21 mouse cellular contexts compared by ENCODE assay signal in genomic region chr7:27119676-27120075, GRCm38 (mm10). TPM values are rescaled to one million over a fixed set of nuclear protein-coding genes. Genes with fewer than 3 reads are reported as not detected.
A peak's percentile ranks its signal among the peaks of the same experiment; 100 is the strongest.
DNase-seq lines count a peak whose midpoint lies in the region; ATAC-seq and TF ChIP-seq lines count a peak whose summit lies in the region.
"Had no signal": no experiment of that assay in that cellular context is flagged by ENCODE, and none has a peak within 500 bp of the region (broad histone marks: within the 10 kb centered on the region; RNA-seq: fewer than 3 reads in every experiment).

TSS of gene Cyp2f2 (plus strand) at chr7:27119909.

- H3K4me3 ChIP-seq in thymus, adult 2 months (ENCODE audit: control insufficient read depth, insufficient read depth, low read length) = no peak within 1 kb of the TSS
- peak within 1 kb of the TSS; percentile 55 for H3K4me3 ChIP-seq in lung, adult 2 months (replicated peaks; ENCODE audit: extremely low read depth, low read depth, low read length)
- H3K4me3 ChIP-seq in stomach, embryonic 16.5 days (replicated peaks; ENCODE audit: low read length) = 0 out of 2 replicates have a peak within 1 kb of the TSS, but pooled peaks have one; percentile 12
- H3K4me3 ChIP-seq in forebrain, embryonic 15.5 days = no peak within 1 kb of the TSS
- no peak within 1 kb of the TSS for H3K4me3 ChIP-seq in kidney, embryonic 15.5 days (replicated peaks)
- H3K4me3 ChIP-seq: heart, embryonic 13.5 days; hindbrain, embryonic 10.5 days; midbrain, embryonic 13.5 days had no signal

- H3K36me3 ChIP-seq in thymus, adult 2 months (ENCODE audit: control insufficient read depth, insufficient read depth, low read length) = no peaks in the 10 kb centered on the region
- no peaks in the 10 kb centered on the region for H3K36me3 ChIP-seq in stomach, embryonic 16.5 days (ENCODE audit: control insufficient read depth, insufficient read depth, low read length)
- no peaks in the 10 kb centered on the region for H3K36me3 ChIP-seq in forebrain, embryonic 15.5 days
- no peaks in the 10 kb centered on the region for H3K36me3 ChIP-seq in kidney, embryonic 15.5 days
- H3K36me3 ChIP-seq: heart, embryonic 13.5 days; hindbrain, embryonic 10.5 days; midbrain, embryonic 13.5 days had no signal

- no peaks in the 10 kb centered on the region for H3K27me3 ChIP-seq in thymus, adult 2 months (ENCODE audit: control insufficient read depth, insufficient read depth, low read length)
- no peaks in the 10 kb centered on the region for H3K27me3 ChIP-seq in stomach, embryonic 16.5 days (ENCODE audit: control insufficient read depth, insufficient read depth, low read length)
- H3K27me3 ChIP-seq in forebrain, embryonic 15.5 days = no peaks in the 10 kb centered on the region
- H3K27me3 ChIP-seq in kidney, embryonic 15.5 days = no peaks in the 10 kb centered on the region
- H3K27me3 ChIP-seq: heart, embryonic 13.5 days; midbrain, embryonic 13.5 days had no signal

- H3K4me2 ChIP-seq in stomach, embryonic 16.5 days (ENCODE audit: low read depth, low read length) = no peak within 1 kb of the TSS
- no peak within 1 kb of the TSS for H3K4me2 ChIP-seq in forebrain, embryonic 15.5 days (replicated peaks)
- no peak within 1 kb of the TSS for H3K4me2 ChIP-seq in kidney, embryonic 15.5 days
- H3K4me2 ChIP-seq: heart, embryonic 13.5 days; lung, embryonic 14.5 days; midbrain, embryonic 13.5 days had no signal

- no peak for DNase-seq in thymus, adult 2 months
- DNase-seq in thymus, postnatal 25 days = no peak
- DNase-seq in adrenal gland, postnatal 25 days = peak; percentile 37
- no peak for DNase-seq in lung, adult 2 months
- DNase-seq: cerebellum, adult 9-10 months; embryo, embryonic 11 days; gastrocnemius, postnatal 14 days; kidney, postnatal 10 days; layer of hippocampus, adult 9-11 months; left cerebral cortex, postnatal 4 days; lung, embryonic 14.5 days; right cerebral cortex, postnatal 4 days had no signal

- H3K9me3 ChIP-seq in stomach, embryonic 16.5 days (replicated peaks; ENCODE audit: control insufficient read depth, low read length) = no peaks in the 10 kb centered on the region
- H3K9me3 ChIP-seq in forebrain, embryonic 15.5 days = no peaks in the 10 kb centered on the region
- no peaks in the 10 kb centered on the region for H3K9me3 ChIP-seq in kidney, embryonic 15.5 days (replicated peaks)
- H3K9me3 ChIP-seq: heart, embryonic 13.5 days; hindbrain, embryonic 10.5 days; midbrain, embryonic 13.5 days had no signal

- H3K9ac ChIP-seq in stomach, embryonic 16.5 days (ENCODE audit: low read length) = no peak within 1 kb of the TSS
- H3K9ac ChIP-seq in forebrain, embryonic 15.5 days (replicated peaks) = no peak within 1 kb of the TSS
- no peak within 1 kb of the TSS for H3K9ac ChIP-seq in kidney, embryonic 15.5 days
- H3K9ac ChIP-seq: heart, embryonic 13.5 days; lung, embryonic 14.5 days; midbrain, embryonic 13.5 days had no signal

- no peak for TF ChIP-seq POLR2A in thymus, adult 2 months (IDR thresholded peaks at IDR 0.05; ENCODE audit: control insufficient read depth, extremely low read depth, insufficient read depth, low read length, poor library complexity)
- peak; percentile 66; the same call in 1 of the 2 replicates for TF ChIP-seq POLR2A in lung, adult 2 months (IDR thresholded peaks at IDR 0.05; ENCODE audit: borderline replicate concordance, extremely low read depth, low read depth, low read length)

- no peak within 1 kb of the TSS for H3K27ac ChIP-seq in thymus, adult 2 months (ENCODE audit: control insufficient read depth, insufficient read depth, low read length)
- peak within 1 kb of the TSS; percentile 65; the same call in 1 of the 2 replicates for H3K27ac ChIP-seq in stomach, embryonic 16.5 days (ENCODE audit: low read length)
- no peak within 1 kb of the TSS for H3K27ac ChIP-seq in forebrain, embryonic 15.5 days (replicated peaks)
- H3K27ac ChIP-seq in kidney, embryonic 15.5 days = no peak within 1 kb of the TSS
- H3K27ac ChIP-seq: heart, embryonic 13.5 days; hindbrain, embryonic 10.5 days; midbrain, embryonic 13.5 days had no signal

- TF ChIP-seq CTCF in thymus, adult 2 months (IDR thresholded peaks at IDR 0.05; ENCODE audit: borderline replicate concordance, control insufficient read depth, extremely low read depth, insufficient read depth, low read length, poor library complexity) = no peak
- TF ChIP-seq CTCF in lung, adult 2 months (IDR thresholded peaks at IDR 0.05; ENCODE audit: insufficient read depth, low read length) = no peak

- no peaks in the 10 kb centered on the region for H3K4me1 ChIP-seq in thymus, adult 2 months (replicated peaks; ENCODE audit: control insufficient read depth, insufficient read depth, low read length)
- H3K4me1 ChIP-seq in lung, adult 2 months (ENCODE audit: control insufficient read depth, insufficient read depth, low read length) = no peaks in the 10 kb centered on the region
- no peaks in the 10 kb centered on the region for H3K4me1 ChIP-seq in stomach, embryonic 16.5 days (ENCODE audit: control insufficient read depth, insufficient read depth, low read length)
- H3K4me1 ChIP-seq in forebrain, embryonic 15.5 days = no peaks in the 10 kb centered on the region
- peaks cover 3% of the 10 kb centered on the region; the same call in 1 of the 2 replicates for H3K4me1 ChIP-seq in kidney, embryonic 15.5 days
- H3K4me1 ChIP-seq: heart, embryonic 13.5 days; hindbrain, embryonic 10.5 days; midbrain, embryonic 13.5 days had no signal

- 0 out of 2 replicates have a peak, but pooled peaks have one; percentile 47 for ATAC-seq in stomach, embryonic 16.5 days (ENCODE audit: insufficient read depth, low FRiP score)
- ATAC-seq in forebrain, embryonic 15.5 days (replicated peaks) = no peak
- no peak for ATAC-seq in kidney, embryonic 15.5 days (replicated peaks; ENCODE audit: low FRiP score)
- ATAC-seq: midbrain, embryonic 13.5 days had no signal

RNA-seq across cellular contexts. Expression of gene Cyp2f2, which starts in this region (rescaled TPM):
- 19.2 and 24.7 TPM in 2 replicates for polyA plus RNA-seq in thymus, adult 2 months (2012; rRNA removed)
- 1,420 and 1,521 TPM in 2 replicates for total RNA-seq in adrenal gland, postnatal 25 days (2021)
- polyA plus RNA-seq in lung, adult 2 months (2012; rRNA removed) = 3,886 and 4,289 TPM in 2 replicates
- polyA plus RNA-seq in stomach, embryonic 16.5 days (2015; fragmentation: Nextera tagmentation; extraction: Ambion mirVana) = 137 and 195 TPM in 2 replicates
- not detected in 2 replicates for polyA plus RNA-seq in forebrain, embryonic 15.5 days (2015; fragmentation: Nextera tagmentation; extraction: Ambion mirVana)
- not detected in 2 replicates for polyA plus RNA-seq in kidney, embryonic 15.5 days (2015; fragmentation: Nextera tagmentation; extraction: Ambion mirVana)
- total RNA-seq: left cerebral cortex, postnatal 4 days; MEL had no signal
- polyA plus RNA-seq: forebrain, embryonic 11.5 days; heart, embryonic 13.5 days; hindbrain, embryonic 10.5 days; intestine, embryonic 14.5 days; midbrain, embryonic 13.5 days had no signal

Comparison
In these comparisons a context has a peak if more than half of its experiments do, and no peak if none do; other contexts are left out.
1. RNA of gene Cyp2f2 (polyA plus RNA-seq): 3,886 to 4,289 TPM in lung, adult 2 months; 137 to 195 TPM in stomach, embryonic 16.5 days, 19.2 to 24.7 TPM in thymus, adult 2 months, not detected in forebrain, embryonic 15.5 days and not detected in kidney, embryonic 15.5 days; every median in the first group is over 10 times any median in the second.
2. H3K4me3 ChIP-seq: peak in lung, adult 2 months (single experiment) and stomach, embryonic 16.5 days (single experiment); none in thymus, adult 2 months (single experiment), forebrain, embryonic 15.5 days (single experiment) and kidney, embryonic 15.5 days (single experiment).